Mouse (Mus musculus): ENCODE measurements around the gene B4galnt3.

DNA sequence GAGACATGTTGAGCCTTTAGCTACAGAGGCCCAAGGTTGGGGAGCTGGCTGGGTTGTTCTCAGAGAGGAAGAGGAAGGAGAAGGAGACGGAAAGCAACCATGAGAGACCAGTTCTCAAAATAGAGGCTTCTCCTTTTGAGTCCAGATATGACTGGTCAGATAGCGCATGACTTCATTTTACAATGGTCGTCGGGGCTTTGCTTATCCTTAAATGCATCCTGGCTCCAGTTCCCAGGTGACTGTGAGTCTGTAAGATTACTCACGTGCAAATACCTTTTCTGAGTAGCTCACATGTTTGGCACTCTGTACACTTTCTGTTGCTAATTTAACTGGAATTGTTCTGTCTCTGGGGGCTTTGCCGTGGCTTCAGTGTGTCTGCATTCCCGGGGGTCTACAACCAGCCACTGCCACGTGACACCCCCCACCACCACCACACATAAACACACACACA lies 114.6 kb downstream of the B4galnt3 start:
- TF ChIP-seq CEBPB (IDR thresholded peaks at IDR 0.05; ENCODE audit: insufficient read depth, poor library complexity, severe bottlenecking) (no peak), POLR2A (IDR thresholded peaks at IDR 0.05; ENCODE audit: insufficient read length, low read depth) (no peak)
